Mouse (Mus musculus) cerebellum, adult 11 months (tissue): ENCODE measurements around the gene Rps6kc1.

Experiments used
- DNase-seq: peaks from one replicate; pipeline ENCODE4 v3.0.0; 2022

Gene Rps6kc1

DNA sequence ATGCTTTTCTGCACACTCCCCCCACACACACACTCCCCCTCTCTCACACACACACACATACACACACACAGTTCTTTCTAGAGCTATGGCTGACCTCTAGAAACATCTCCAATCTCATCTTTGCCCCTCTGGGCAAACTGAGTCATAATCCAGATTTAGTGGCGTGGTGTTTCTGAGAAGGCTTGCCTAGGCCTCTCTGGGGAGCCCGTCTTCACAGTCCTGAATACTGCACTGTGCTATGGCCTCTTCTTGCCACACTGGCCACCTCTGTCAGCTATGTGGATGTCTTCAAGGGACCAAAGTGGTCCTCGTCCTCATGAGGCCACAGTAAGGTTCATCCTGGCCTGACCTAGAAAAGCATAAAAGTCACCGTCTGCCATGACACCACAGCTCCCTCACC is 247.6 kb downstream of the Rps6kc1 start:
- no peak for DNase-seq

DNA sequence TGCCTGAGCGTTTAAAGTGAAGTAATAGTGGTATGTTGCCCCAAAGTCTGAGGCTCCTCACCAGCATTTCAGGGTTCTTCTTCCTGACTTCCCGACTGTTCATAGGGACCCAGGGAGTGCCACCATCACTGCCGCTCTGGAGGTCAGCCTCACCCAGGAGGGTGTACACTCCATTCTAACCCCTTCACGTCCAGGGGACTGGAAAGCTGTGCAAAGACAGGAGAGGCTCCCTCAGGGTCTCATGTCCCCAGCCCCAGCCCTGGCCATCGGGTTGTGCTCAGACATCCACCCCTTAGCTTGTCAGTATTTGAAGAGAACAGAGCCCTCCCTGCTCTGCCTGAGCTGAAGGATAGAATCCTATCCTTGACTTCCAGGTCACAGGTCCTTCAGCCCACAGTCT is 248.8 kb downstream of the Rps6kc1 start:
- no peak for DNase-seq

DNA sequence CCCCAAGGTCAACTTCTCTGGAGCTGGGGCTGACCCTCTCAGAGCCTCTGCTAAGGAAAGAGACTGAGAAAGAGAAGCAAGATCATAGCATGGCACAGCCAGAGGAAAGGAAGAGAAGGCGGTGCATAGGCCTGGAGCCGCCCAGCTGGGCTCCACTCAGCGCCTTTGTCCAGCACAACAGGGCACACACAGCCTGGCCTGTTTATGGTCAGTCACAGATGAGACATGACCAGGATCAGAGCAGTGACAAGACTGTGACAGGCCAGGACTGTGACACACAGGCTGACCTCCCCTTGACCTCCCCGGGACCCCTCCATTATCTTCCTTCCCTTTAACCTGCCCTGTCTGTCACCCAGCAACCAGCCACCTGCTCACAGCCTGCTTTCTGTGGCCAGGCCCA is 249.8 kb downstream of the Rps6kc1 start:
- DNase-seq: no peak

DNA sequence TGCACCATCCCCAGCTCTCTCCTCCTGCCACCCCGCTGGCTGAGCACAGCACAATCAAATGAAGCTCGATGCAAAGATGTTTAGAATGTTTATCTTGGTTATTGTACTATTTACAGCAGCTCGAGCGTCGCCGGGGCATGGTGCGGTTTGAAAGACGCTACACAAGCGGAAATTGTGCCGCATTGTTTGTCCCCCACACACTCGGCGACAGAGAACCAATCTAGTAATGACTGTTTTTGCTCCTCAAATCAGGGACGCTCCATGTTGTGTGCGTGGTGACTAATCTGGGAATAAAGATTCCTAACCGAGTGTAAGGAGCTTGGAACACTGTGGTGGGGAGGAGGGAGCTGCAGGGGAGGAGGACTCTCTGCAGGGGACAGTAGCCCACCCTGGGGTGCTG is 250.3 kb downstream of the Rps6kc1 start:
- DNase-seq: no peak

DNA sequence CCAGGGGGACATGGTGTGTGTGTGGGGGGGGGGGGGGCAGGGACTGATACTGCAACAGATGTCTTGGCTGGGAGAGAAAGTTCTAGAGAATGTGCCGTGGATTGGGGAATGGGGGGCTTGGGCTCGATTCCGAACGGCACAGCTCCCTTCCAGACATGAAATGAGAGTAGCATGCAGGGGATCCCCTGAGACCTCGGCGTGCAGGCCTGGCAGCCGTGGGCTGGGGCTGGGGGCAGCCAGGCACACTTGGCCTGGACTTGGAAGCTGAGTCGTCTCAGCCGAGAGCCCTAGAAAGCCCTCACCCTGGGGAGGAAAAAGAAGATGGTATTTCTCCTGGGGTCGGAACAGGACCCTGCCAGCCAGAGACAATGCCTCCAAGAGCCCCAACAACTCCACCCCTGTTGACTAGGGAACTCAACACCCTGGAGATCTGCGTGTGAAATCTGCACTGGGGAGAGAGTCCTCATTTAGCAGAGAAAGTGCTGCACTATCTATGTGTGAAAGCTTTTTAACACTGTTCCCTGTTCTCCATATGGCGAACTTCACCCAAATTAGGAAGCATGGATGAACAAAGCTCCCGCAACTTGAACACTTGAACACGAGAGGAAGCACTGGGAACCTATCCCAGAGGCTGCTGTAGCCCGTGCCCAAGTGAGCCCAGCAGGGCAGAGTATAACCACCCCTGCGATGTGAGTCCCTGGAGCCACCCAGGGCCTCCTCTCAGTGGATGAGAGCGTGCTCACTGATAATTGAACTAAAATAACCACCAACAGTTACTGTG is 251.7 kb downstream of the Rps6kc1 start:
- no peak for DNase-seq

DNA sequence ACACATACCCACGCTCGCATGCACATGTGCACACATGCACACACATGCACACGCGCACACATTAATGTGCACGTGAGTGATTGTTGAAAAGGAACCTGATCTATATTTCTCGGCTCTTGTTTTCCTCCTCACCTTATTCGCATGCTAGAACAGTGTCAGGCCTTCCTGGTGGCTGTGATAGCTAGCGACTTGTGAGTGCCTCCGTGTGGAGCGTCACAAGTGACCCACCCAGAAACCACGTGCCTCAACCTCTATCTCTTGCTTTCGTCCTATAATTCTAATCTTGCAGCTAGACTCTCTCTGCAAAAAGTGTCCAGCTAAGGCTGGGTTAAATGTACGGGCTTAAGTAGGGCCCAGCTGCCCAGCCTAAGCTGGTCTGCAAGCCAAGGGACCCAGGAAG is 253.3 kb downstream of the Rps6kc1 start:
- no peak for DNase-seq

DNA sequence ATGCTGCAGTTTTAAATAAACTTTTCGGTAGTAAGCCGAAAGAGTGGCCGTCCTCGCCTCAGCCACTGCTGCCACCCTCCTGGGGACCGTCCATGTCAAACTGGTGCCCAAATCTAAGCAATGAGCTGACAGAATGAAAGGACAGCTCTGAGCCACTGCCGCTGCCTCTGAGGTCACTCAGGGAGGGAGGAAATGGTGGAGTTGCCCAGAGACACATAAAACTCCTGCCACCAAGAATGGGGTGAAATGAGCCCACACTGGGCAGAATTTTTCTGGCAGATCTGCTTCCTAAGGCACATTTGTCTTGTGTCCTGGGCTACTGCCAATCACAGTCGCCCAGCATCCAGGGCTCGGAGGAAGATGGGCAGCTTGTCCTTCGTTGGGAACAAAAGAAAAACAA is 255.5 kb downstream of the Rps6kc1 start:
- peak; percentile 4 for DNase-seq

DNA sequence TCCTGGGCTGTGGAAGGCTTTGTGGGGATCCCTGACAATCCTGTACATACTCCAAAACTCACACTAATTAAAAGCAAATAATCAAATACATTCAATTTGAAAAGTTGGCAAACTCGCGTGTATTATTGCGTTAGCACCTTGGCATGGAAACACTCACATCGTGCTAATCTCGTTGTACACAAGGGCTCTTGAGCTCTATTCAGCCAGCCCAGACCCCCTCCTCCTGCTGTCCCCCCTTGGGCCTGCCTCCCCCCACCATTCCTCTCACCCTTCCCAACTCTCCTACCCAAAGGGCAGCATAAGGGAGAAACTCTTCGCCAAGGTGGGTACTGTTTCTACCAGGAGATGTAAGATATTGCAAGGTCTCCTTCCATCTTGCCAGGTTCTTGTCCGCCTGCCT is 255.9 kb downstream of the Rps6kc1 start:
- no peak for DNase-seq

DNA sequence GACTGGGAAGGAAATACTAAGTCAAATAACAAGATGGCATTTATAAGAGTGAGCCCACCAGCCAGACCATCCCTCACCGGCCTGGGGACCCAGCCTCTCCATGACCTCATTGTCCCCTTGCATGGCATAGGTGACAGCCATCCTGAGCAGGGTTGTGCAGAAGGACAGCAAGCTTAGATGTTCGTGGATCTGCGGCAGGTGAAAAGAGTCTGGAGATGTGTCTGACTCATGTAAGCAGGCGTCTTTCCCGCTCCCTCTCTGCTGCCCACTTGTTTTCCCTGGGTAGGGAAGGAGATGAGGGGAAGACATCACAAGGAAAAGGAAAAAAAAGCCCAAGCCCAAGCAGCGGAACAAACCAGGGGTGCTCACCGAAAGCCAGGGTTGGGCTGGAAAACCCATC is 256.5 kb downstream of the Rps6kc1 start:
- no peak for DNase-seq

DNA sequence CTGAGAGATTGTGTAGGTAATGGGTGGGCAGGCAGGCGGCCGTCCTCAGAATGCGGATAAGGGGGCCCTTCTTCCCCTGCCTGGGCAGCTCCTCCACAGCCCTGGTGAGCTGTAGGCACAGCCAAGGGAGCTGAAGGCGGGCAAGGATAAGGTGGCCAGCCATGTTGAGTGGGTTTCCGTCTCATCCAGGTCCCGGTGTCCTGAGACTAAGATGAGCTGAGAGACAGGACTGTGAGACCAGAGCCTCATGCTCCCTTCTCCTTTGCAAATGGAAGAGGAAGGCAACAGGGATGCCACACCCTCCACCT is 256.9 kb downstream of the Rps6kc1 start:
- no peak for DNase-seq

DNA sequence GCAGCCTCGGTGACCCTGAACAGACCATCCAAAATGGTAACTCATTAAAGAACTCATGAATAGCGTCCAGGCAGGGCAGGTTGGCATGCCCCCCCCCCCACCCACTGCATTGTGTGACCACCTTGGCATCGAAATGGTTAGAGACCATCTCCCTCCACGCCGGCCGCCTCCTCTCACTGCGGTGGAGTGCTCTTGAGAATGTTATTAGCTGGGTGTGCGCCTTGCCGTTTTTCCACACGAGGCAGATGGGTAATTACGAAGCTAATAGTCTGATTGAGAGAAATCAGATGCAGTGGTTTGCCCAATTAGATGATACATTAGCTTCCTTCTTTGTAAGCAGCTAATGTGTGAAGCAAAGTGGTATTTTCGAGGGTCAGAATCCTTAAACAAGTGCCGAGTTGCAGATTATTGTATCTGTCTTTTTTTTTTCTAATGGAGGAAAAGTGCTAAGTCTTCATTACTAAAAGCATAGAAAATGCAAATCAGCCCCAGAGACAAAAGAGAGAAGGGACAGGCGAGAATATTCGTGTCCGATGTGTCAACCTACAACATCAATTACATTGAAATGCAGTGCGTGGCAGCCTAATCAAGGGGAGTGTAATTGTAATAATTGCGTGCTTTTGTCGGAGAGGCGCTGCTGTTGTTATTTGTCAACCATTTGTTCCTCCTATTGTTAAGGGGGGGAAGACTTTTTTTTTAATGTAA is 257.4 kb downstream of the Rps6kc1 start:
- DNase-seq: no peak

DNA sequence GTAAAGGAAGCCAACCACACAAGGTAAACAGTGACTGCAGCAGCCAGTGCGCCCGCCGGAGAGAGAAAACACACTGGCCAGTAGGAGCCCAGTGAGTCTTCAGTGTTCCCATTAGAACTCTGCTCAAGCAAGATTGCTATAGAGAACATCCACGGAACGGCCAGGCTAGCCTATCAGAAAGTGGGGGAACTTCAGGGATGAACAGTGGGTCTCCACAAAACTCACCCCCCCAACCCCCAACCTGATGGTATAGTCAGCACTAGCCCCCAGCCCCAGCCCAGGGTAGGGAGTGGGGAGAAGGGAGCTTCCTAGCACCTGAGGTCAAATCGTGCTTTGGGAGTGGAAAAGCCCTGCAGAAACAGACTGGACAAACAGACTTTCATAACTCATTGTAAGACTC is 258.5 kb downstream of the Rps6kc1 start:
- no peak for DNase-seq
